Mouse (Mus musculus) megakaryocyte, adult 5-6 weeks (primary cell): ENCODE data around the gene Iqce. TPM values are rescaled to one million over a fixed set of nuclear protein-coding genes. Genes with fewer than 3 reads are reported as not detected.
A peak's percentile ranks its signal among the peaks of the same experiment; 100 is the strongest.

Experiments used
- ATAC-seq: 2 replicates; pipeline ENCODE4 v1.8.0; 2016; ENCODE audit warnings: mild to moderate bottlenecking, inconsistent platforms; ENCODE audit not compliant: poor library complexity, severe bottlenecking
- total RNA-seq, 2 experiments: library from RNA; stranded (forward) in 1 of 2; stranded (reverse) in 1 of 2; fragments of 153-499, 151-499 nt in 1 of 2; fragments of 221-1000, 200-1000 nt in 1 of 2; gene quantifications; 2 replicates each; pipeline versions ENCODE4 v1.2.3 to v1.2.4; 2015 to 2017

Gene Iqce
- total RNA-seq, 2 experiments from 2014 or later, result 4.7 to 5.1 TPM

DNA sequence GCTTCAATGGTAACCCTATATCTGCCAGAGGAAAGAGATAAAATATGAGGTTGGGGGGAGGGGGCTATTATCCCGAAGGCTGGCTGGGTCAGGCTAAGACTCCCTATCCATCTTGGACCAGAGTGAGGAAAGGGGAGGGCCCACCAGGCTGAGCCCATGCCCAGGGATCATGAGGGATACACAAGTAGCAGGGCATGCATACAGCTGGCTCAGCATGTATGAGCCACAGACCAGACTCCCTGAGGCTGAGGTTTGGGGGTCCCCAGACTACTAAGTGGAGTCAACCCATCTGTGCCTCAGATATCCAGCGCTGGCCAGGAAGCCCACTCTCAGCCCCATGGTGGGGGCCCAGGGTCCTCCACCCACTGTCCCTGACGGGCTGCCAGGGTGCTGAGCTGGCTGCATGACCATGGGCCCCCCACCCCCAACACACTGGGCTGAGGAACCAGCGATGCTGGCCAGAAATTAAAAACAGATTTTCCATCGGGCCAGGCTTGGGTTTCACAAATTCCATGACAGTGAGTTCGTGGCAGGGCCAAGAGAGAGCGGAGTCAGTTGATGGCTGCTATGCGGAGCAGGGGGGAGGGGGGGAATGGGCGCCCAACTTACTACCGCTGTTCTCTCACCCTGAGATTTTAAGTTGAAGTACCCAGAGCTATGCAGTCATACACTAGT lies 60.8 kb downstream of the Iqce start:
- ATAC-seq, result no peak

GRCm38 (mm10) chr5:140640812-140641211 lies 61.4 kb downstream of the Iqce start:
- ATAC-seq, result no peak

DNA sequence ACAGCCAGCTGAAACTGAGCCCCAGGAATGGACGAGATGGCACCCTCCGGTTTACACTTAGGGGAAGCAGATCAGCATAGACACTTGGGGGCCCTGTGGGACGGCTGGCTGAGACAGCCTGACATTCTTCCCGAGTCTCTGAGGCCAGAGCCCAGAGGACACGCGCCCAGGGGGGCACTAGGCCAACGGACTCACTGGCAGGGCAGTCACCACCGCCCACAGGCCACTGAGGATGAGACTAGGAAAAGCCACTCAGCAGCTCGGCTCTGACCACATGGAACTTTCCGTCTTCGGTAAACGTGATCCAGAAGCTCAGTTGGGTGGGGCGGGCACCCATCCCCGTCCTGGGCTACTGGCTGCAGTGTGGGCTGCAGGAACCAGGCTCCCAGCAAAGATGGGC lies 62.3 kb downstream of the Iqce start:
- no peak for ATAC-seq

DNA sequence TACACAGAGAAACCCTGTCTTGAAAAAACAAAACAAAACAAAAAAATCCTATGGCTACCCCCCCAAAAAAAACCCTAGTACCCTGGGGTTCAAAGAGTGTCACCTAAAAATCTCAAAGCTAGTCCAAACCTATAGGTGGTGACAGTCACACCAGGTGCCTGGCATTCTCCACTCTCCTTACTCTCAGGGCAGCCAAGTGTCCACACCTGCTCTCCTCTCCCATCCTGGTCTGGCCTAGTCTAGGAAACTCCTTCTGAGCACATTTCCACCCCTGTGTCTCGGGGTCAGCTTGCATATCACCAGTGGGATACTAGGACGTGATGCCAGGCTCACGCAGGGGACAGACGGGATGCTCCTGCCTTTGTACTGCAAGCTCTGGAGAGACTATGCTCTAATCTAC lies 62.9 kb downstream of the Iqce start:
- no peak for ATAC-seq

DNA sequence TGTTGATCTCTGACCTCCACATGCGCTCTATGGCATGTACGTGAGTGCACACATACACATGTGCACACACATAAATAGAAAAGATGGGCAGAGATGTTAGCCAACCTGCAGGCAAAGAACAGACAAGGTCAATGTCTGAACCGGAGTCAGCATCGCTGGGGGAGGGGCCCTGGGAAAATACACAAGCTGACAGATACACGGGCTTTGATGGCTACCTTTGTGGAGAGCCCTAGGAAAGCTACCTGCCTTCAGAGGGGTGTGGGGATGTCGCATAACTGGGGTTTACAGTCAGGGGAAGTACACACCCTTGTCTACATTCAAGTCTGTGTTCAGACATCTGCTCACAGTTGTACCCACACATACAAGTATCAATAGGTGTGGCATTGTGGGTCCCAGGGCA lies 63.7 kb downstream of the Iqce start:
- ATAC-seq, result no peak

GRCm38 (mm10) chr5:140637989-140638388 lies 64.2 kb downstream of the Iqce start:
- ATAC-seq, result no peak

GRCm38 (mm10) chr5:140637058-140637410 lies 65.1 kb downstream of the Iqce start:
- ATAC-seq, result no peak

DNA sequence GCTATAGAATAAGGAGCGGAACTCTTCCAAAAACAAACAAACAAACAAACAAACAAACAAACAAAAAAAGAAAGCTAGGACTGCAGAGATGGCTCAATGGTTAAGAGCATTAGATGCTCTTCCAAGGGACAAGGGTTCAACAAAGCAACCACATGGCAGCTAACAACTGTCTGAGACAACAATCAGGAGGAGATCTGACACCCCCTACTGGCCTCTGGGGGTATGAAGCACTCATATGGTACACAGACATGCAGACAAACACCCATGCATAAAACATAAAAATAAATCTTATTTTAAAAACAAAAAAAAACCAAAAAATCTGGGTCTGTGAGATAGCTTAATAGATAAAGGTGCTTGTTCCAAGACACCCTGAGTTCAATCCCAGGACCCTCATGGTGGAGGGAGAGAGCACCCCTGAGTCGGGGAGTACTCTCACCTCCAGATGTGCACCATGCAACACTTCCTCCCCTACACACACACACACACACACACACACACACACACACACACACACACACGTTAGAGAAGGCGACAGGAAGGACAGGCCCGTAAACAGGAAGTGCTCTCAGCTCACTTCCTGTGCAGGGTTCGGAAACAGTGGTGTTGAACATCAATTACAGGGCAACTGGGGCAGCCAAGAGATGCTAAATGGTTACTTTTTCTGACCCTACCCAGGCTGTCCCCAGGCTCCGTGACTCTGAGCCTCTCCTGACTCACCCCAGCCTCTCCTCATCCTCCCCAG lies 65.7 kb downstream of the Iqce start:
- peak; percentile 80 for ATAC-seq

- ATAC-seq, result no peak
These were observed 67.1 kb downstream of the Iqce start for GRCm38 (mm10) chr5:140634798-140635722.

DNA sequence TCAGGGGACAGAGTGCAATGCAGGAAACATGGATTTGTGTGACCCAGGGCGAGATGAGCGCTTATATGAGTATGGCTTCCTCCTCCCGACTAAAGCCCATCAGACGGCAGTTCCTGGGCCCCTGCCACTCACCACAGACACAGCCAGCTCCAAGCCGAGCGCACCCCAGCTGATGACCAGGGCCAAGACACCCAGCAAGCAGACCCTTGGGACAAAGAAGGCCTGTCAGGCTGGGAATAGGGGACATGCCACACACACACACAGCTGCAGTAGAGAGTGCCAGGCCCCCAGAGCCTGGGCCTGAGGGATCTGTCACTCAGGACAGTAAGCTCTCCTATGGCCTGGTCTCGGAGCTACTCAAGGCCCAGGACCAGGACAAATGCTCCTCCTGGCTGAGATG lies 68.7 kb downstream of the Iqce start:
- ATAC-seq, result no peak

GRCm38 (mm10) chr5:140628995-140629394 lies 73.2 kb downstream of the Iqce start:
- ATAC-seq, result peak; percentile 75

DNA sequence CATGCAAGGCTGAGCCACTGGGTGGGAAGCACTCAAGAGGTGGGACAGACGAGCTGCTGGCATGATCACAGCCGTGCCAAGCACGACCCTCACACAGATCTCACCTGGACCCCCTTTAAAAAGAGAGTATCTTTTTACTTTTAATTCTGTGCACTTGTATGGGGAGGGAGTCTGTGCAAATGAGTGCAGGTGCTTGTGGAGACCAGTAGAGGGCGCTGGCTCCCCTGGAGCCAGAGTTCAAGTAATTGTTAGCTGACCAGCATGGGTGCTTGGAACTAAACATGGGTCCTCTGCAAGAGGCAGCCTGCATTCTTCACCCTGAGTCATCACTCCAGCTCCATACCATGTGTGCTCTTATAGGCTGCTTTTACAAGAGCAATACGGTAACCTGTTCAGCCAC lies 74.6 kb downstream of the Iqce start:
- ATAC-seq, result no peak

GRCm38 (mm10) chr5:140624961-140625360 lies 77.2 kb downstream of the Iqce start:
- no peak for ATAC-seq

DNA sequence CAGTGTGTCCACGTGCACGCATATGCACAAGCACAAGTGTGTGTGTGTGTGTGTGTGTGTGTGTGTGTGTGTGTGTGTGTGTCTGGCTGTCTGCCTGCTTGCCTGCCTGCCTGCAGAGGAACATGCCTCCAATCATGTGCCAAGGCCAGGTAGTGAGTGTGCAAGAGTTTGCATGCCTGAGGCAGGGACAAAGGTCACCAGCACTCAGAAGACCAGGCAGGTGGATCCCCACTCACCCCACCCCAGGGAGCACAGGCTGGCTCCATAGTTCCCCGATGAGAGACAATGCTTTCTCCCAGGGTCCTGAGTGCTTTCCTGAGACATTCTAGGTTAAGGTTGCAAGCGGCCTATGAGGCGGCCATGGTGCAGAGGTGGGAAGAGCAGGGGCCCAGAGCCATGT lies 77.9 kb downstream of the Iqce start:
- no peak for ATAC-seq

GRCm38 (mm10) chr5:140623791-140624190 lies 78.4 kb downstream of the Iqce start:
- no peak for ATAC-seq

GRCm38 (mm10) chr5:140622978-140623670 lies 79.1 kb downstream of the Iqce start:
- ATAC-seq, result no peak

DNA sequence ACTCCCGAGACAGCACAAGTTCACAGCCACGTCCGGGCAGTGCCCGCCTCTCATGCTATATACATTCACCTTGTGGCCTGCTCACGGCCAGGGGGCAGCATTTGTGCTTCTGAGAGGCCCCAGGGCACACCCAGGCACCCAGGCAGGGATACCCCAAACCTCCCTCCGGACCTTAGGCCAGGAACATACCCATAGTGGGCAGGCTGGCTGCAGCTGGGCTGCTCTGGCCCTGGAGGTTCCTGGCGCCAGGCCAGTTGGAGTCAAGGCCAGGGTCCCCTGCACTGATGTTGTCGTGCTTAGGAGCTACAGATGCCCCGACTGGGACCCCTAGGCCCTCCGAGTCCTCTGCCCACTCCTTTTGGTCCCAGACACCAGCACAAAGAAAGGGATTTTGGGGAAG lies 80.7 kb downstream of the Iqce start:
- no peak for ATAC-seq

- no peak for ATAC-seq
These were observed 81.1 kb downstream of the Iqce start for GRCm38 (mm10) chr5:140621092-140621491.

DNA sequence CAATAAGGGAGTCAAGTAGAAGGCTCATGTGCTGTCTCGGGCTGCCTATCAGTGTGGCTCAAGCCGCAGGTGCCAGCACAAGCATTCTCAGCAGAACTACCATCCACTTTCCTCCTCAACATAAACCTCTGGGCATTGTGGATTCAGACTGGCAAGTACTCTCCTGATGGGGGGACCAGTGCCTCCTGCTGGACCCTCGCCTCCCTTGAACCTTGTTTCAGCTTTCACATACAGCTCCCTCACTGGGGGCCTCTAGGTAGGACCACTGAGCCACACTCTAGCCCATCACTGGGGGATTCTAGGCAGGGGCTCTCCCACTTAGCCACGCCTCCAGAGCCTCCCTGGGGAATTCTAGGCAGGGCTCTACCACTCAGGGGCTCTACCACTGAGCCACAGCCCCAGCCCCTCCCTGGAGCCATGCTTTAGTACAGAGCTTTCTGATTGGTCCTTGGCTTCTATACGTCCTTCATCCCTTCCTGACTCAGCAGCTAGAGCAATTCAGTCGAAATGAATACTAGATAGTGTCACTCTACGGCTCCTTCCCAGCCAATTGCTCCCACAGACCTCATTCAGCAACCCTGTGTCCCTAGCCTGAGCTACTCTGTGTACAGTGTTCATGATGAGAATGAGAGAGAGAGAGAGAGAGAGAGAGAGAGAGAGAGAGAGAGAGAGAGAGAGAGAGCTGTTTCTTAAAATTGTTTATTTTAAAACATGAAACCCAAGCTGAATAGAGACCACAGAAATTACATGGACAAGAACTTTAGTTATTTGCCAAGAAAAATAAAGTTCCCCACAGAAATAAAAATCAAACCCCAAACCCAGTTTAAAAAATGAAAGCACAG lies 82.1 kb downstream of the Iqce start:
- ATAC-seq, result no peak

GRCm38 (mm10) chr5:140619151-140619771 lies 82.9 kb downstream of the Iqce start:
- peak; percentile 34 for ATAC-seq
